Mouse (Mus musculus): ENCODE measurements around the gene Cited4. TPM values are rescaled to one million over a fixed set of nuclear protein-coding genes. Genes with fewer than 3 reads are reported as not detected.

Cited4 gene
- total RNA-seq, 2 experiments from 2014 or later: 2.9 to 3.5 TPM

- intact Hi-C loops (cut with DNase I): no loop called here
- DNase-seq: no peak
These were observed 8.5 kb downstream of the Cited4 start for GRCm38 (mm10) chr4:120674775-120675451.

- intact Hi-C loops (cut with DNase I): no loop called here
- no peak for DNase-seq
These were observed 9.3 kb downstream of the Cited4 start for GRCm38 (mm10) chr4:120675640-120676039.

GRCm38 (mm10) chr4:120680953-120681352, 14.6 kb downstream of the Cited4 start:
- intact Hi-C loops (cut with DNase I): loop anchor here (5.0 kb wide), 1 partner anchor 94 kb away; the partner anchor contains the start of gene Gm8439

GRCm38 (mm10) chr4:120682168-120682567, 15.8 kb downstream of the Cited4 start:
- intact Hi-C loops (cut with DNase I): loop anchor here (5.0 kb wide), 1 partner anchor 95 kb away; the partner anchor contains the start of gene Gm8439
- DNase-seq: peak; percentile 50

More at GRCm38 (mm10) chr4:120680953-120681352, 14.6 kb downstream of the Cited4 start:
- peak; percentile 48 for DNase-seq

- intact Hi-C loops (cut with DNase I): loop anchor here (5.0 kb wide), 1 partner anchor 96 kb away; the partner anchor contains the start of gene Gm8439
- no peak for DNase-seq
These were observed 17.1 kb downstream of the Cited4 start for GRCm38 (mm10) chr4:120683278-120683997.

GRCm38 (mm10) chr4:120687282-120687681, 20.9 kb downstream of the Cited4 start:
- no peak for DNase-seq
- intact Hi-C loops (cut with DNase I): no loop called here

- intact Hi-C loops (cut with DNase I): no loop called here
- DNase-seq: no peak
These were observed 22.9 kb downstream of the Cited4 start for GRCm38 (mm10) chr4:120689317-120689716.

GRCm38 (mm10) chr4:120692717-120693116, 26.3 kb downstream of the Cited4 start:
- DNase-seq: peak; percentile 77
- intact Hi-C loops (cut with DNase I): no loop called here

- DNase-seq: no peak
- intact Hi-C loops (cut with DNase I): no loop called here
These were observed 31.0 kb downstream of the Cited4 start for GRCm38 (mm10) chr4:120697353-120697752.

GRCm38 (mm10) chr4:120697799-120698484, 31.6 kb downstream of the Cited4 start:
- no peak for DNase-seq
- intact Hi-C loops (cut with DNase I): no loop called here

- intact Hi-C loops (cut with DNase I): no loop called here
- peak; percentile 66 for DNase-seq
These were observed 34.8 kb downstream of the Cited4 start for GRCm38 (mm10) chr4:120701180-120701579.

- intact Hi-C loops (cut with DNase I): no loop called here
These were observed 35.7 kb downstream of the Cited4 start for GRCm38 (mm10) chr4:120702056-120702455.

GRCm38 (mm10) chr4:120702511-120702910, 36.1 kb downstream of the Cited4 start:
- intact Hi-C loops (cut with DNase I): no loop called here
- DNase-seq: no peak

More at GRCm38 (mm10) chr4:120702056-120702455, 35.7 kb downstream of the Cited4 start:
- peak; percentile 84 for DNase-seq

- intact Hi-C loops (cut with DNase I): no loop called here
- DNase-seq: no peak
These were observed 45.9 kb downstream of the Cited4 start for GRCm38 (mm10) chr4:120712236-120712635.

- DNase-seq: peak; percentile 41
- intact Hi-C loops (cut with DNase I): no loop called here
These were observed 46.6 kb downstream of the Cited4 start for GRCm38 (mm10) chr4:120713021-120713420.

- DNase-seq: peak; percentile 74
- intact Hi-C loops (cut with DNase I): no loop called here
These were observed 47.6 kb downstream of the Cited4 start for GRCm38 (mm10) chr4:120713856-120714497.

GRCm38 (mm10) chr4:120716141-120716571, 49.8 kb downstream of the Cited4 start:
- intact Hi-C loops (cut with DNase I): no loop called here
- peak; percentile 37 for DNase-seq

GRCm38 (mm10) chr4:120716765-120717164, 50.4 kb downstream of the Cited4 start:
- DNase-seq: no peak
- intact Hi-C loops (cut with DNase I): no loop called here

Data from left cerebral cortex, postnatal 4 days (tissue).